Mouse (Mus musculus) lung, postnatal 0 days (tissue): ENCODE measurements at regions not wholly inside any gene's neighbourhood (a gene's known extent, or its start where the extent isn't known, plus 50 kb on each side); places are given as distances from the start of the nearest gene placed in this dataset.
A peak's percentile ranks its signal among the peaks of the same experiment; 100 is the strongest.

ENCODE experiments used
- ATAC-seq: fragments of 200-750 bp; cut with Nextera tagmentation; 2 replicates; pipeline ENCODE4 v1.8.0; 2017; ENCODE audit warnings: moderate library complexity
- DNase-seq: peaks from one replicate; pipeline ENCODE4 v3.0.0-alpha.2; 2016; ENCODE audit warnings: low spot score
- H3K27ac ChIP-seq: fragments of 300-500 bp; sonication (generic); 2 replicates; pipeline ENCODE4 v1.5.1; 2014; ENCODE audit warnings: antibody characterized with exemption, mild to moderate bottlenecking, low read length, mixed read lengths
- H3K27me3 ChIP-seq: fragments of 300-500 bp; sonication (generic); replicated peaks from 2 replicates; pipeline ENCODE4 v1.6.1; 2014; ENCODE audit warnings: low read length, mixed read lengths; ENCODE audit not compliant: insufficient read depth
- H3K36me3 ChIP-seq: fragments of 300-500 bp; sonication (generic); 2 replicates; pipeline ENCODE4 v1.6.1; 2014; ENCODE audit warnings: low read length, mixed read lengths; ENCODE audit not compliant: insufficient read depth
- H3K4me1 ChIP-seq: fragments of 300-500 bp; sonication (generic); 2 replicates; pipeline ENCODE4 v1.6.1; 2014; ENCODE audit warnings: antibody characterized with exemption, low read depth, low read length, mixed read lengths; ENCODE audit not compliant: insufficient read depth
- H3K4me2 ChIP-seq: fragments of 300-500 bp; sonication (generic); replicated peaks from 2 replicates; pipeline ENCODE4 v1.6.1; 2014; ENCODE audit warnings: low read depth, mild to moderate bottlenecking, low read length, moderate library complexity, mixed read lengths
- H3K4me3 ChIP-seq: fragments of 300-500 bp; sonication (generic); 2 replicates; pipeline ENCODE4 v1.5.1; 2014; ENCODE audit warnings: low read depth, low read length
- H3K9ac ChIP-seq: fragments of 300-500 bp; sonication (generic); replicated peaks from 2 replicates; pipeline ENCODE4 v1.6.1; 2014; ENCODE audit warnings: low read depth, mild to moderate bottlenecking
- H3K9me3 ChIP-seq: fragments of 300-500 bp; sonication (generic); 2 replicates; pipeline ENCODE4 v1.6.1; 2016; ENCODE audit warnings: low read length, mixed read lengths
- CTCF ChIP-seq: IDR thresholded peaks from 2 replicates; pipeline ENCODE4 v1.5.1; 2016; ENCODE audit warnings: antibody characterized with exemption, mild to moderate bottlenecking
- EP300 ChIP-seq: IDR thresholded peaks from 2 replicates; pipeline ENCODE4 v1.6.1; 2016; ENCODE audit warnings: antibody characterized with exemption, mild to moderate bottlenecking, control low read depth
- WGBS: fragments of 180-500 bp; shearing (Covaris S2); extraction: QIAGEN DNeasy Blood & Tissue Kit; methylation state at CpG from one replicate; pipeline ENCODE4 v1.1.7; 2014; 5-methylcytosine and 5-hydroxymethylcytosine counted together

DNA sequence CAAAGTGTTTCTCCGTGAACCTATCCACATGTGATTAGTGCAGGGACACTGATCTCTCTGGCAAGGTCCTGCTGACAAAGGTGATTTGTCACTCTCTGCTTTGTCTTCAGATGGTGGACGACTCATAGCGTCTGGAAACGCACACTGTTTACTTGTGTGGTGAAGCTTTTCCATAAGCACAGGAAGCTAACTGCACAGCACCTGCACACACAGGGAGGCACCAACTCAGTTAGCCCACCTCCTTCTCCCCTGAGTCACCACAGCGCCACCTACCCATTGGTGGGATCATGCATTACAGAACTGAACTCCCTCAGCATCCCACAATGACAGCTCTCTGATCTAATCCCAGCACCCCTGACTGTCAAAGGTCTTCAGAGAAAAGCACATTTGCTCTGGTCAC is 141.9 kb upstream of the Klf14 start:
- ATAC-seq: no peak
- H3K4me1 ChIP-seq: no peaks in the 10 kb centered on the region; the same call in 1 of the 2 replicates
- 33% methylated on average over 5 of the region's 5 CpGs for WGBS
- H3K4me2 ChIP-seq: no peak overlapping the region
- TF ChIP-seq EP300 (no peak), CTCF (peak; percentile 62)
- H3K27me3 ChIP-seq: no peaks in the 10 kb centered on the region
- H3K4me3 ChIP-seq: no peak overlapping the region
- no peaks in the 10 kb centered on the region for H3K9me3 ChIP-seq
- H3K36me3 ChIP-seq: no peaks in the 10 kb centered on the region
- no peak overlapping the region for H3K9ac ChIP-seq
- no peak overlapping the region for H3K27ac ChIP-seq
- DNase-seq: no peak

DNA sequence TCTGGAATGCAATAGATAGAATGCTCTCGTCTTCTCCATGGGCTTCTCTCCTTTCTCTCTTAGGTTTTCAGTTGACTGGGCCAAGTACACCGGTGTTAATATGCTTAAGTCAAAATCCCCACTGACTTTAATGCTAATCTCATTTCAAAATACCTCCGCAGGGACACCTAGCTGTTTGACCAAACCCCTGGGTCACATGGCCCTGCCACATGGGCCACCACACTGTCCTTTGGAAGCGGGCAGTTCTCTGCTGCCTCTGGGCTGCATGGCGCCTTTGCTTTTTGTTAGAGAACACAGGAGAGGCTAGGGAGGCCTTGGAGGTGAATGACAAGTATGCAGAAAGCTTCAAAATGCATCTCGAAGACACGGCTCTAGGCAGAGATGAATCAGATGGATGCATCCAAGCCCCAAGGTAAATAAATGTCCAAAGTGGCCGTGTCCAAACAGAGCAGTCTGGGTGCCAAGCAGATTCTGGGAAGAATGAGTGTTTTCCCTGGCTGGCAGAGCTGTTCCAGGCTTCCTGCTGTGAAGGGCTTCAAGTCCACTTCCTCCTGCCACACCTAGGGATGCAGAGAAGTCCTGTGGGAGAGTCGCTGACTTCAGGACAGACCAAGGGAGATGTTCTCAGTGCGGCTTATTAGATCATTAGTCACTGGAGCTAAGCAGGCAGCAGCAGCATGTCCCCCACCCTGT is 147.4 kb upstream of the Klf14 start:
- H3K27me3 ChIP-seq: no peaks in the 10 kb centered on the region
- TF ChIP-seq EP300 (no peak), CTCF (no peak)
- H3K36me3 ChIP-seq: no peaks in the 10 kb centered on the region
- peak overlapping the region; percentile 43; the same call in 1 of the 2 replicates for H3K27ac ChIP-seq
- no peaks in the 10 kb centered on the region for H3K9me3 ChIP-seq
- no peak overlapping the region for H3K4me3 ChIP-seq
- no peak overlapping the region for H3K9ac ChIP-seq
- ATAC-seq (0 out of 2 replicates have a peak, but pooled peaks have one; percentile 16), DNase-seq (peak; percentile 54)
- H3K4me2 ChIP-seq: no peak overlapping the region
- peaks cover 4% of the 10 kb centered on the region; the same call in 1 of the 2 replicates for H3K4me1 ChIP-seq
- WGBS: 57% methylated on average over 10 of the region's 10 CpGs

DNA sequence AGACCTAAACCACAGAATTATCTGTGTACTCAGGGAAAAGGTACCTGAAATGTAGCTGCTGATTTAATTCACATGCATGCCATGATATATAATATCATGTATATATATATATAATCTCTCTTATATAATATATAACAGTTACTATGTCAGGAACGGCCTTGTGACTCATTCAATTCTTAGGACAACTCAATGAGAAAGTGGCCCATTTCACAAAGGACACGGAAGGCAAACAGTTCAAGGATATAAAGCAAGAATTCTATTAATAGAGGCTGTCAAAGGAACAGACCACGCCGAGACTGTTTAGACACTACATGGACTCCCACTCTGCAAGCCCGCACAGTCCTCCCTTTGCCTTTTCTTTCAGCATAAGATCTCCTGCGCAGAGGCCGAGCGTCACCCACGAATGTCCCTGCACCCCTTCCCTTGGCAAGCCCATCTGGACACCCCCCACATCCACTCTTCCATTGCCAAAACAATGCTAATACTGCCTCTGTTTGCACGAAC is 148.0 kb upstream of the Klf14 start:
- no peak overlapping the region for H3K9ac ChIP-seq
- no peaks in the 10 kb centered on the region for H3K9me3 ChIP-seq
- DNase-seq (peak; percentile 63), ATAC-seq (peak; percentile 15; the same call in 1 of the 2 replicates)
- H3K4me2 ChIP-seq: no peak overlapping the region
- no peaks in the 10 kb centered on the region for H3K27me3 ChIP-seq
- TF ChIP-seq EP300: no peak
- TF ChIP-seq CTCF: no peak
- 0 out of 2 replicates have a peak overlapping the region, but pooled peaks have one; percentile 29 for H3K27ac ChIP-seq
- H3K36me3 ChIP-seq: no peaks in the 10 kb centered on the region
- peaks cover 10% of the 10 kb centered on the region; the same call in 1 of the 2 replicates for H3K4me1 ChIP-seq
- WGBS: 75% methylated on average over 10 of the region's 10 CpGs
- no peak overlapping the region for H3K4me3 ChIP-seq

DNA sequence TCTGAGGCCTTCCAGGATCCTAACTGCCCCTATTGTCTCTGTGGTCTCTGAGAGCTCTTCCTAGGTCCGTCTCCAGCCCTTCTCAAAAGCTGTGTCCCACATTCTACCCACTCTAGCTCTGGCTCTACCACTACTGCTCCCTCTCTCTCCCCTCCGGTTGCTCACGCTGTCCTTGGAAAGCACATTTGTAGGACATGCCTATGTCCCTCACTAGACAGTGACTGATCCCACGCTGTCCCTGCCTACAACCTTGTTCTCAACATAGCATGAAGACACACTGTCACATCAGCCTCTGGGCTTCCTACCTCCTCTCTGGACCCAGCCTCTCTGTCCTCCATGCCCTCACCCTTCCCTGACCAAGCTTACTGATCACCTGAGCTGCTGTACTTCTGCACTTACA is 148.5 kb upstream of the Klf14 start:
- TF ChIP-seq CTCF: no peak
- TF ChIP-seq EP300: no peak
- ATAC-seq (no peak), DNase-seq (no peak)
- Histone ChIP-seq H3K27ac (0 out of 2 replicates have a peak overlapping the region, but pooled peaks have one; percentile 29), H3K36me3 (no peaks in the 10 kb centered on the region), H3K27me3 (no peaks in the 10 kb centered on the region), H3K4me1 (peaks cover 11% of the 10 kb centered on the region; the same call in 1 of the 2 replicates), H3K4me2 (no peak overlapping the region), H3K9ac (no peak overlapping the region), H3K4me3 (no peak overlapping the region), H3K9me3 (no peaks in the 10 kb centered on the region)
- 89% methylated on average over 4 of the region's 4 CpGs for WGBS

DNA sequence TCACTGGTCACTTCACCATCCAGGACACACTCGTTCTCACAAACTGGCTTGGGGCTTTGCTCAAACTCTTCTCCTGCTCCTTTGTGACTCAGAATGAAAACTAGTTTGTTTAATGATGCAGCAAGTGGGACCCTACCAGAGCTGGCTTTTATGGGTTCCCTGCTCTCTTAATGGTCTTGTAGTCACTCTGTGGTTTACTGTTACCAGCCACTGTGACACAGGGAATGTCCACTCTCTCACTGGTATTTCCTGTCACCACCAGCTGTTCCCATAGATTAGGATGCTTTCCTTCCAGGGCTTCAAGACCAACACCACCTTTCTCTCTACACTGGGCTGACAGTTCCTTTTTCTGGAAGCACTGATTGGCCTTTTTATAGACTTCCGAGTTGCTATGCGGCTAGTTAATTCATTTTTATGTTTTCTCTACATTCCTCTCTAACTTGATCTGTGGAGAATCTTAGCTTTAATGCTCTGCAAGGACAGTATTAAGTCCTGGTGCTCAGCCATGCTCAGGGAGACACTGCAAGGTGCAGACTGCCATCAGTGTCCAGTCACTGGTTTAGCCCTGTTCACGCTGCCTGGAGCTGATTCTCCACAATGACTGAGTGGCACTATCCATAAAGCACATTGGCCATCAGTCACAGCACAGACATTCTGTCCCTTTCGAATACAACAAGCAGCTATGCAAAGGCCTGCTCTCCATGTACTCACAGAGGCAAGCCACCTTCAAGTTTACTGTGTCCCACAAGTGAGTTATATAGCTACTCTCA is 149.2 kb upstream of the Klf14 start:
- Histone ChIP-seq H3K4me2 (no peak overlapping the region), H3K27me3 (no peaks in the 10 kb centered on the region), H3K4me1 (peaks cover 14% of the 10 kb centered on the region; the same call in 1 of the 2 replicates), H3K9me3 (no peaks in the 10 kb centered on the region), H3K9ac (no peak overlapping the region), H3K27ac (no peak overlapping the region), H3K36me3 (no peaks in the 10 kb centered on the region), H3K4me3 (no peak overlapping the region)
- no peak for TF ChIP-seq CTCF
- TF ChIP-seq EP300: no peak
- 61% methylated on average over 5 of the region's 5 CpGs for WGBS
- DNase-seq: no peak
- no peak for ATAC-seq

DNA sequence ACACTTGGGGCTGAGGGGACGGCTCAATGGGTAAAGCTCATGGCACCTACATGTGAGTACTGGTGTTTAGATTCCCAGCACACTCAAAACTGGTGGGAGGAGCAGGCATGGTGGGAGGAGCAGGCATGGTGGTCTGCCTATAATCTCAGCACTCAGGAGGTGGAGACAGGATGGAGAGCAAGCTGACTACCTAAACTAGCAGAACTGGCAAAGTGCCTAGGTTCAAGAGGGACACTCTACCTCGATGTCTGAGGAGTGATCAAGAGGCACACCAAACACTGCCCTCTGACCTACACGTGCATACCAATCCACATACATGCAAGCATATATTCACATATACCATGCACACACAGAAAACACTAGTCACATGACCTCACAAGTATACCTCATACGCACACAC is 150.7 kb upstream of the Klf14 start:
- no peak overlapping the region for H3K9ac ChIP-seq
- no peak overlapping the region for H3K4me2 ChIP-seq
- H3K27ac ChIP-seq: 0 out of 2 replicates have a peak overlapping the region, but pooled peaks have one; percentile 14
- DNase-seq: peak; percentile 40
- ATAC-seq: peak; percentile 18
- peaks cover 16% of the 10 kb centered on the region; the same call in 1 of the 2 replicates for H3K4me1 ChIP-seq
- WGBS: 78% methylated on average over 4 of the region's 4 CpGs
- no peaks in the 10 kb centered on the region for H3K36me3 ChIP-seq
- TF ChIP-seq EP300: peak; percentile 36; the same call in 1 of the 2 replicates
- TF ChIP-seq CTCF: no peak
- no peak overlapping the region for H3K4me3 ChIP-seq
- no peaks in the 10 kb centered on the region for H3K27me3 ChIP-seq
- no peaks in the 10 kb centered on the region for H3K9me3 ChIP-seq
